Mouse (Mus musculus): ENCODE measurements around the gene Polr2m. TPM values are rescaled to one million over a fixed set of nuclear protein-coding genes. Genes with fewer than 3 reads are reported as not detected.

Polr2m gene
- polyA plus RNA-seq (2015; fragmentation: Nextera tagmentation; extraction: Ambion mirVana), result 341 and 351 TPM in 2 replicates

GRCm38 (mm10) chr9:71485475-71486094 lies at the start of gene Polr2m:
TSS of gene Polr2m (minus strand) at chr9:71485935.
- Histone ChIP-seq H3K4me2 (ENCODE audit: low read length) (peak within 1 kb of the TSS; percentile 83), H3K4me1 (ENCODE audit: control insufficient read depth, insufficient read depth, low read length) (peaks cover 13% of the 10 kb centered on the region), H3K36me3 (ENCODE audit: control insufficient read depth, insufficient read depth, low read length) (peaks cover 21% of the 10 kb centered on the region), H3K4me3 (ENCODE audit: low read depth, low read length) (peak within 1 kb of the TSS; percentile 95), H3K27ac (ENCODE audit: low read length) (peak within 1 kb of the TSS; percentile 91), H3K27me3 (ENCODE audit: control insufficient read depth, insufficient read depth, low read depth, low read length) (no peaks in the 10 kb centered on the region), H3K9me3 (replicated peaks; ENCODE audit: control insufficient read depth, low read length, poor library complexity, severe bottlenecking) (no peaks in the 10 kb centered on the region), H3K9ac (ENCODE audit: low read depth, low read length) (peak within 1 kb of the TSS; percentile 97)
- WGBS, result under 1% methylated on average over 69 of the region's 70 CpGs
- peak; percentile 98 for ATAC-seq

GRCm38 (mm10) chr9:71535036-71535435 lies 49.3 kb upstream of the Polr2m start:
- no peak overlapping the region for H3K9ac ChIP-seq (ENCODE audit: low read depth, low read length)
- H3K4me3 ChIP-seq (ENCODE audit: low read depth, low read length), result no peak overlapping the region
- no peak overlapping the region for H3K27ac ChIP-seq (ENCODE audit: low read length)
- H3K27me3 ChIP-seq (ENCODE audit: control insufficient read depth, insufficient read depth, low read depth, low read length), result no peaks in the 10 kb centered on the region
- ATAC-seq, result no peak
- no peaks in the 10 kb centered on the region for H3K36me3 ChIP-seq (ENCODE audit: control insufficient read depth, insufficient read depth, low read length)
- no peaks in the 10 kb centered on the region for H3K4me1 ChIP-seq (ENCODE audit: control insufficient read depth, insufficient read depth, low read length)
- H3K9me3 ChIP-seq (replicated peaks; ENCODE audit: control insufficient read depth, low read length, poor library complexity, severe bottlenecking), result no peaks in the 10 kb centered on the region
- WGBS, result 88% methylated on average over 2 of the region's 2 CpGs
- no peak overlapping the region for H3K4me2 ChIP-seq (ENCODE audit: low read length)

GRCm38 (mm10) chr9:71529960-71530359 lies 44.2 kb upstream of the Polr2m start:
- Histone ChIP-seq H3K9me3 (replicated peaks; ENCODE audit: control insufficient read depth, low read length, poor library complexity, severe bottlenecking) (no peaks in the 10 kb centered on the region), H3K9ac (ENCODE audit: low read depth, low read length) (no peak overlapping the region), H3K4me1 (ENCODE audit: control insufficient read depth, insufficient read depth, low read length) (no peaks in the 10 kb centered on the region), H3K4me3 (ENCODE audit: low read depth, low read length) (no peak overlapping the region), H3K36me3 (ENCODE audit: control insufficient read depth, insufficient read depth, low read length) (no peaks in the 10 kb centered on the region), H3K27ac (ENCODE audit: low read length) (no peak overlapping the region), H3K27me3 (ENCODE audit: control insufficient read depth, insufficient read depth, low read depth, low read length) (no peaks in the 10 kb centered on the region), H3K4me2 (ENCODE audit: low read length) (no peak overlapping the region)
- no peak for ATAC-seq
- WGBS, result 70% methylated on average over 2 of the region's 2 CpGs

GRCm38 (mm10) chr9:71527438-71527837 lies 41.7 kb upstream of the Polr2m start:
- Histone ChIP-seq H3K9ac (ENCODE audit: low read depth, low read length) (no peak overlapping the region), H3K27ac (ENCODE audit: low read length) (no peak overlapping the region), H3K4me3 (ENCODE audit: low read depth, low read length) (no peak overlapping the region), H3K27me3 (ENCODE audit: control insufficient read depth, insufficient read depth, low read depth, low read length) (no peaks in the 10 kb centered on the region), H3K36me3 (ENCODE audit: control insufficient read depth, insufficient read depth, low read length) (no peaks in the 10 kb centered on the region), H3K4me2 (ENCODE audit: low read length) (no peak overlapping the region), H3K9me3 (replicated peaks; ENCODE audit: control insufficient read depth, low read length, poor library complexity, severe bottlenecking) (no peaks in the 10 kb centered on the region), H3K4me1 (ENCODE audit: control insufficient read depth, insufficient read depth, low read length) (no peaks in the 10 kb centered on the region)
- no peak for ATAC-seq
- WGBS, result 64% methylated on average over 9 of the region's 9 CpGs

GRCm38 (mm10) chr9:71523901-71524300 lies 38.2 kb upstream of the Polr2m start:
- H3K36me3 ChIP-seq (ENCODE audit: control insufficient read depth, insufficient read depth, low read length), result no peaks in the 10 kb centered on the region
- no peak overlapping the region for H3K4me3 ChIP-seq (ENCODE audit: low read depth, low read length)
- H3K4me2 ChIP-seq (ENCODE audit: low read length), result no peak overlapping the region
- no peak for ATAC-seq
- H3K27ac ChIP-seq (ENCODE audit: low read length), result no peak overlapping the region
- WGBS, result 79% methylated on average over 4 of the region's 4 CpGs
- no peaks in the 10 kb centered on the region for H3K27me3 ChIP-seq (ENCODE audit: control insufficient read depth, insufficient read depth, low read depth, low read length)
- no peaks in the 10 kb centered on the region for H3K4me1 ChIP-seq (ENCODE audit: control insufficient read depth, insufficient read depth, low read length)
- no peaks in the 10 kb centered on the region for H3K9me3 ChIP-seq (replicated peaks; ENCODE audit: control insufficient read depth, low read length, poor library complexity, severe bottlenecking)
- H3K9ac ChIP-seq (ENCODE audit: low read depth, low read length), result no peak overlapping the region

GRCm38 (mm10) chr9:71519836-71520235 lies 34.1 kb upstream of the Polr2m start:
- no peaks in the 10 kb centered on the region for H3K9me3 ChIP-seq (replicated peaks; ENCODE audit: control insufficient read depth, low read length, poor library complexity, severe bottlenecking)
- H3K4me3 ChIP-seq (ENCODE audit: low read depth, low read length), result no peak overlapping the region
- no peaks in the 10 kb centered on the region for H3K27me3 ChIP-seq (ENCODE audit: control insufficient read depth, insufficient read depth, low read depth, low read length)
- H3K4me1 ChIP-seq (ENCODE audit: control insufficient read depth, insufficient read depth, low read length), result no peaks in the 10 kb centered on the region
- no peak overlapping the region for H3K4me2 ChIP-seq (ENCODE audit: low read length)
- 70% methylated on average over 3 of the region's 3 CpGs for WGBS
- ATAC-seq, result no peak
- H3K36me3 ChIP-seq (ENCODE audit: control insufficient read depth, insufficient read depth, low read length), result no peaks in the 10 kb centered on the region
- H3K9ac ChIP-seq (ENCODE audit: low read depth, low read length), result no peak overlapping the region
- no peak overlapping the region for H3K27ac ChIP-seq (ENCODE audit: low read length)

GRCm38 (mm10) chr9:71517487-71517886 lies 31.8 kb upstream of the Polr2m start:
- H3K27ac ChIP-seq (ENCODE audit: low read length), result no peak overlapping the region
- no peak overlapping the region for H3K4me3 ChIP-seq (ENCODE audit: low read depth, low read length)
- no peaks in the 10 kb centered on the region for H3K36me3 ChIP-seq (ENCODE audit: control insufficient read depth, insufficient read depth, low read length)
- no peaks in the 10 kb centered on the region for H3K4me1 ChIP-seq (ENCODE audit: control insufficient read depth, insufficient read depth, low read length)
- H3K27me3 ChIP-seq (ENCODE audit: control insufficient read depth, insufficient read depth, low read depth, low read length), result no peaks in the 10 kb centered on the region
- no peak for ATAC-seq
- H3K9me3 ChIP-seq (replicated peaks; ENCODE audit: control insufficient read depth, low read length, poor library complexity, severe bottlenecking), result no peaks in the 10 kb centered on the region
- no peak overlapping the region for H3K4me2 ChIP-seq (ENCODE audit: low read length)
- WGBS, result 91% methylated on average over 4 of the region's 4 CpGs
- no peak overlapping the region for H3K9ac ChIP-seq (ENCODE audit: low read depth, low read length)

- WGBS, result 90% methylated on average over 4 of the region's 4 CpGs
- Histone ChIP-seq H3K36me3 (ENCODE audit: control insufficient read depth, insufficient read depth, low read length) (no peaks in the 10 kb centered on the region), H3K4me3 (ENCODE audit: low read depth, low read length) (no peak overlapping the region), H3K4me1 (ENCODE audit: control insufficient read depth, insufficient read depth, low read length) (no peaks in the 10 kb centered on the region), H3K27me3 (ENCODE audit: control insufficient read depth, insufficient read depth, low read depth, low read length) (no peaks in the 10 kb centered on the region), H3K4me2 (ENCODE audit: low read length) (no peak overlapping the region), H3K9ac (ENCODE audit: low read depth, low read length) (no peak overlapping the region), H3K27ac (ENCODE audit: low read length) (no peak overlapping the region), H3K9me3 (replicated peaks; ENCODE audit: control insufficient read depth, low read length, poor library complexity, severe bottlenecking) (no peaks in the 10 kb centered on the region)
- ATAC-seq, result no peak
These were observed 30.1 kb upstream of the Polr2m start for GRCm38 (mm10) chr9:71515862-71516261.

DNA sequence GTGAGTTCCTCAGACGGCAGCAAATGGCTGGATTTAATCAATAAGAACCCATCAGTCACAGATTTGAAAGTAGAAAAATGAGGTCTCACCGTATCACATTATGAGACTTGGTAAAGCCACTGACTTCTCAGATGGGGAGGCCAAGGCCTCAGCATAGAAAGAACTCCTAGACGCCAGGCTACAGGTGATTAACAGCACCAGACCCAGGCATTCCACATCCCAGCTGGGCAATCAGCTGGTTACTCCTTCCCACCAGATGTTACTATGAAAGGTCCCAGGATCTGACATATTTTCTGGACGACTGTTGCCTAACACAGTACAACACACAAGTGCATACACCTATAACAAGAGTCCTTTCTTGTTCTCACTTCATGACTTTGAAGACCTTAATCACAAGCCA lies 27.8 kb upstream of the Polr2m start:
- 81% methylated on average over 4 of the region's 4 CpGs for WGBS
- Histone ChIP-seq H3K4me2 (ENCODE audit: low read length) (no peak overlapping the region), H3K9me3 (replicated peaks; ENCODE audit: control insufficient read depth, low read length, poor library complexity, severe bottlenecking) (no peaks in the 10 kb centered on the region), H3K9ac (ENCODE audit: low read depth, low read length) (no peak overlapping the region), H3K4me3 (ENCODE audit: low read depth, low read length) (no peak overlapping the region), H3K27ac (ENCODE audit: low read length) (no peak overlapping the region), H3K27me3 (ENCODE audit: control insufficient read depth, insufficient read depth, low read depth, low read length) (no peaks in the 10 kb centered on the region), H3K4me1 (ENCODE audit: control insufficient read depth, insufficient read depth, low read length) (no peaks in the 10 kb centered on the region), H3K36me3 (ENCODE audit: control insufficient read depth, insufficient read depth, low read length) (no peaks in the 10 kb centered on the region)
- no peak for ATAC-seq
